Mouse (Mus musculus): ENCODE measurements around the gene Tomm40. TPM values are rescaled to one million over a fixed set of nuclear protein-coding genes. Genes with fewer than 3 reads are reported as not detected.
A peak's percentile ranks its signal among the peaks of the same experiment; 100 is the strongest.

Tomm40 gene
- polyA plus RNA-seq, 1 experiment from 2014 or later: 138 TPM

DNA sequence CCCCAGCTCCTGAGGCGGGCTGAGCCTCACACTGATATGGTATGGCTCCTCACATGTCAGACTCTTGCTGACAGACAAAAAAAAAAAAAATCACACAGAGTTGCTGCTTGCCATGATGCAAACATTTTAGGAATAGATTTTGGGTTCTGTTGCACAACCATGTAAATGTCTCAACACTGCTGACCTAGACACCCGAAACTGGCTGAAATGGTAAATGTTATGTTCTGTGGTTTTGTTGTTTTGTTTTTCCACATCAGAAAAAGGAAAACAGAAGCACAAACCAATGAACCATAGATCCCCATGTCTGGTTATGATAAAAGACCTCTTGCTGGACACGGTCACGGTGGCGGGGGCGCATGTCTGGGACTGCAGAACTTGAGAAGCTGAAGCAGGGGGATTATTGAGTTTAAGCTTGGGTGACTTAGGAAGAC, 31.5 kb downstream of the Tomm40 start:
- no peak overlapping the region for H3K4me3 ChIP-seq (replicated peaks)
- no peak overlapping the region for H3K4me2 ChIP-seq
- H3K27me3 ChIP-seq: no peaks in the 10 kb centered on the region
- ATAC-seq (ENCODE audit: low read depth): no peak
- H3K9ac ChIP-seq: no peak overlapping the region
- H3K4me1 ChIP-seq (replicated peaks): peaks cover 53% of the 10 kb centered on the region
- no peaks in the 10 kb centered on the region for H3K36me3 ChIP-seq
- 60% methylated on average over 6 of the region's 6 CpGs for WGBS (ENCODE audit: insufficient replicate concordance)
- 0 out of 2 replicates have a peak overlapping the region, but pooled peaks have one; percentile 1 for H3K27ac ChIP-seq
- no peak for DNase-seq
- no peaks in the 10 kb centered on the region for H3K9me3 ChIP-seq (replicated peaks)

- no peak for DNase-seq
- no peaks in the 10 kb centered on the region for H3K27me3 ChIP-seq
- H3K4me3 ChIP-seq (replicated peaks): no peak overlapping the region
- 64% methylated on average over 3 of the region's 3 CpGs for WGBS (ENCODE audit: insufficient replicate concordance)
- H3K36me3 ChIP-seq: no peaks in the 10 kb centered on the region
- peak overlapping the region; percentile 29; the same call in 1 of the 2 replicates for H3K27ac ChIP-seq
- H3K4me1 ChIP-seq (replicated peaks): peaks cover 59% of the 10 kb centered on the region
- no peak overlapping the region for H3K4me2 ChIP-seq
- ATAC-seq (ENCODE audit: low read depth): no peak
- no peak overlapping the region for H3K9ac ChIP-seq
- H3K9me3 ChIP-seq (replicated peaks): no peaks in the 10 kb centered on the region
These were observed 32.3 kb downstream of the Tomm40 start for GRCm38 (mm10) chr7:19682979-19683378.

DNA sequence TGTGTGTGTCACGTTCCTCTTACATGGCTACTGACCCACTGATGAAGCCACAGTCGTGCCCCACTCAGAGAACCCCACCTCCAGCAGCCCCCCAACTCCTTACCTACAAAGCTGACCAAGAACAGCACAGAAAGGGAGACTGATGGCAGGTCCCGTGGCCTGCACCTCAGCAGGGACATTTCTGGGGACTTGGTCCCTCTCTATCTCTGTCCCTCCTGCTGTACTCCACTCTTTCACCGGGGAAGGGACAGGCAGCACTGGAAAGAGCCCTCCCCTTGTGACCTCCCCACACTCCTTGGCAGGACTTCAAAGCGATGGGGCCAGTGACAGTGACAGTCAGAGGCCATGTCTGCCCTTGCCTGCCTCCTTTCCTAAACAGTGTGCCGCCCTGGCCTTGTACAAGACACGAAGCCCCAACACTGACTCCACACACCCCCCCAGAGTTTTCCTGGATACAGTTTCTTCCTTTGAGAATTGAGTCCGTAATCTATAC, 34.0 kb downstream of the Tomm40 start, which contains the start of the genes Gm44805 and Apoc4:
Gene Gm44805, minus strand, starts transcription at position 222 of the 493 bp plus-strand sequence.
Gene Apoc4, minus strand, starts transcription at position 278 of the 493 bp plus-strand sequence.
- Histone ChIP-seq H3K27ac (peak within 1 kb of the TSS; percentile 66), H3K36me3 (no peaks in the 10 kb centered on the region), H3K9me3 (replicated peaks) (no peaks in the 10 kb centered on the region), H3K27me3 (no peaks in the 10 kb centered on the region), H3K9ac (peak within 1 kb of the TSS; percentile 33; the same call in 1 of the 2 replicates), H3K4me1 (replicated peaks) (peaks cover 57% of the 10 kb centered on the region), H3K4me3 (replicated peaks) (no peak within 1 kb of the TSS), H3K4me2 (peak within 1 kb of the TSS; percentile 34)
- DNase-seq (no peak), ATAC-seq (ENCODE audit: low read depth) (peak; percentile 25; the same call in 1 of the 2 replicates)
- WGBS (ENCODE audit: insufficient replicate concordance): 51% methylated on average over 8 of the region's 8 CpGs

DNA sequence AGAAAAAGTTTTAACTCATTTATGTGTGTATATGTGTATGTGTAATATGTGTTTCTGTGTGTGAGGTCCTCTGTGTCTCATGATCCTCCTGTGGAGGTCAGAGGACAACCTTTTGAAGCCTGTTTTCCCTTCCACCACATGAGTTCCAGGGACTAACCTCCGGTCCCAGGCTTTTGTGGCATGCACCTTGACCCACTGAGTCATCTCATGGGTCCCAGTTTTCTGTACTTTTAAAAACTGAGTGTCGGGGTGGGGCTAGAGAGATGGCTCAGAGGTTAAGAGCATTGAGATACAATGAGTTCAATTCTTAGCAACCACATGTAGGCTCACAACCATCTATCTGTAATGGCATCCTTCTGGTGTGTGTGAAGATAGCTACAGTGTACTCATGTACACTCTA, 34.5 kb downstream of the Tomm40 start:
- no peak for DNase-seq
- ATAC-seq (ENCODE audit: low read depth): no peak
- peak overlapping the region; percentile 34; the same call in 1 of the 2 replicates for H3K4me2 ChIP-seq
- 69% methylated on average over 2 of the region's 2 CpGs for WGBS (ENCODE audit: insufficient replicate concordance)
- no peak overlapping the region for H3K4me3 ChIP-seq (replicated peaks)
- H3K27me3 ChIP-seq: no peaks in the 10 kb centered on the region
- H3K9me3 ChIP-seq (replicated peaks): no peaks in the 10 kb centered on the region
- peak overlapping the region; percentile 66 for H3K27ac ChIP-seq
- no peaks in the 10 kb centered on the region for H3K36me3 ChIP-seq
- no peak overlapping the region for H3K9ac ChIP-seq
- H3K4me1 ChIP-seq (replicated peaks): peaks cover 53% of the 10 kb centered on the region

GRCm38 (mm10) chr7:19678901-19679300, 36.3 kb downstream of the Tomm40 start:
- ATAC-seq (ENCODE audit: low read depth) (no peak), DNase-seq (no peak)
- Histone ChIP-seq H3K4me1 (replicated peaks) (peaks cover 44% of the 10 kb centered on the region), H3K9me3 (replicated peaks) (no peaks in the 10 kb centered on the region), H3K27ac (no peak overlapping the region), H3K4me3 (replicated peaks) (no peak overlapping the region), H3K9ac (no peak overlapping the region), H3K36me3 (no peaks in the 10 kb centered on the region), H3K27me3 (no peaks in the 10 kb centered on the region), H3K4me2 (no peak overlapping the region)
- 79% methylated on average over 3 of the region's 3 CpGs for WGBS (ENCODE audit: insufficient replicate concordance)

- Histone ChIP-seq H3K9ac (no peak within 1 kb of the TSS), H3K4me3 (replicated peaks) (no peak within 1 kb of the TSS), H3K4me1 (replicated peaks) (peaks cover 37% of the 10 kb centered on the region), H3K9me3 (replicated peaks) (no peaks in the 10 kb centered on the region), H3K27me3 (no peaks in the 10 kb centered on the region), H3K27ac (peak within 1 kb of the TSS; percentile 64), H3K4me2 (no peak within 1 kb of the TSS), H3K36me3 (no peaks in the 10 kb centered on the region)
- DNase-seq (no peak), ATAC-seq (ENCODE audit: low read depth) (no peak)
- 58% methylated on average over 8 of the region's 8 CpGs for WGBS (ENCODE audit: insufficient replicate concordance)
These were observed 37.4 kb downstream of the Tomm40 start, which contains the start of gene Apoc2 for GRCm38 (mm10) chr7:19677872-19678271. Apoc2 (minus strand) TSS chr7:19677941.

DNA sequence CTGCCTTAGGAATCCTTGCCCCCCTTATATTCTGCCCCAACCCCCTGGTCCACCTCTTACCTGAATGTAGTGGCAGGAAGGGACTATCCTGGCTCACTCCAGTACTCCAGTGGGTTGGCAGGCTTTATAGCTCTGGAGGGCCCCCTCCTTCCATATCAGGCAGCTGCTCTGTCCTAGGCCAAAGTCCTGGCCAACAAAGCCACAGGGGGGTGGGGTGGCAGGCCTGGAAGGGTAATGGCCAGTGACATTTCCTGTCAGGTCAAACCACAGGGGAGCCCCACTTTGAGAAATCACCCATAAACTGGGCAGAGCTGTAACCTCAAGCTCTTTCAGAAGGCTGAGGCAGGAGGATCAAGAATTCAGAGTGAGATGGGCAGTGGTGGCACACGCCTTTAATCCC, 38.6 kb downstream of the Tomm40 start:
- no peaks in the 10 kb centered on the region for H3K27me3 ChIP-seq
- peaks cover 26% of the 10 kb centered on the region for H3K4me1 ChIP-seq (replicated peaks)
- H3K9ac ChIP-seq: peak overlapping the region; percentile 38; the same call in 1 of the 2 replicates
- no peaks in the 10 kb centered on the region for H3K9me3 ChIP-seq (replicated peaks)
- peak overlapping the region; percentile 37 for H3K4me3 ChIP-seq (replicated peaks)
- DNase-seq: no peak
- peak overlapping the region; percentile 24; the same call in 1 of the 2 replicates for H3K4me2 ChIP-seq
- 0 out of 2 replicates have a peak, but pooled peaks cover under 1% of the 10 kb centered on the region for H3K36me3 ChIP-seq
- WGBS (ENCODE audit: insufficient replicate concordance): 65% methylated on average over 1 of the region's 1 CpGs
- peak overlapping the region; percentile 64 for H3K27ac ChIP-seq
- ATAC-seq (ENCODE audit: low read depth): peak; percentile 59

- Histone ChIP-seq H3K4me1 (replicated peaks) (peaks cover 18% of the 10 kb centered on the region), H3K9ac (peak overlapping the region; percentile 38), H3K9me3 (replicated peaks) (no peaks in the 10 kb centered on the region), H3K27ac (peak overlapping the region; percentile 64), H3K36me3 (0 out of 2 replicates have a peak, but pooled peaks cover 4% of the 10 kb centered on the region), H3K27me3 (no peaks in the 10 kb centered on the region), H3K4me3 (replicated peaks) (peak overlapping the region; percentile 37), H3K4me2 (peak overlapping the region; percentile 35)
- ATAC-seq (ENCODE audit: low read depth): no peak
- 60% methylated on average over 10 of the region's 10 CpGs for WGBS (ENCODE audit: insufficient replicate concordance)
- DNase-seq: no peak
These were observed 39.4 kb downstream of the Tomm40 start for GRCm38 (mm10) chr7:19675824-19676223.

DNA sequence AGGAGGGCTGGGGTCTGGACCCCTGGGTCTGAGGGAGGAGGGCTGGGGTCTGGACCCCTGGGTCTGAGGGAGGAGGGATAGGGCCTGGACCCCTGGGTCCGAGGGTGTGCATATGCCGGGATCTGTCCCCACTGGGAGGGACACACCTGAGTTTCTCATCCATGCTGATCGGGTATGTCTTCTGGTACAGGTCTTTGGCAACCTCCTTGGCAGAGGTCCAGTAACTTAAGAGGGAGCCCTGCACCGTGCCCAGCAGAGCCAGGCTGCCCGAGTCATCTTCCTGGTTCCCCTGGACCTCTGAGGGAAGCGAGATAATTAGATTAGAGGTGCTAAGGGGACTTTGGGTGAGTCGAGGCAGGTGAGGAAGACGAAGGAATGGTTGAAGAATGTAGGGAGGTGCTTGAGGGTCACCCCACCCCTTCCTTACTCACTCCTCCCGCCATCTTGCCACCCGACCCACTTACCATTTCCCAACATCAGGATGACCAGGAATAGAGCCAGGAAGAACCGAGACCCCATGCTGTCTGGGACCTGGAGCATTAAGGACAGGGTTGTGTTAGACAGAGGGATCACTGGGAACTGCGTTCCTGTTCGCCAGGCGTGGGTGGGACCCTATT, 42.0 kb downstream of the Tomm40 start:
- H3K9me3 ChIP-seq (replicated peaks): no peaks in the 10 kb centered on the region
- no peak overlapping the region for H3K4me2 ChIP-seq
- H3K27me3 ChIP-seq: no peaks in the 10 kb centered on the region
- H3K9ac ChIP-seq: no peak overlapping the region
- 58% methylated on average over 14 of the region's 14 CpGs for WGBS (ENCODE audit: insufficient replicate concordance)
- no peak overlapping the region for H3K27ac ChIP-seq
- H3K4me3 ChIP-seq (replicated peaks): no peak overlapping the region
- DNase-seq: no peak
- peaks cover 23% of the 10 kb centered on the region for H3K4me1 ChIP-seq (replicated peaks)
- H3K36me3 ChIP-seq: 0 out of 2 replicates have a peak, but pooled peaks cover 4% of the 10 kb centered on the region
- ATAC-seq (ENCODE audit: low read depth): no peak

- Histone ChIP-seq H3K4me2 (no peak overlapping the region), H3K4me1 (replicated peaks) (peaks cover 15% of the 10 kb centered on the region), H3K27me3 (no peaks in the 10 kb centered on the region), H3K4me3 (replicated peaks) (no peak overlapping the region), H3K27ac (no peak overlapping the region), H3K9ac (no peak overlapping the region), H3K9me3 (replicated peaks) (no peaks in the 10 kb centered on the region), H3K36me3 (0 out of 2 replicates have a peak, but pooled peaks cover 4% of the 10 kb centered on the region)
- WGBS (ENCODE audit: insufficient replicate concordance): 68% methylated on average over 10 of the region's 10 CpGs
- no peak for ATAC-seq (ENCODE audit: low read depth)
- no peak for DNase-seq
These were observed 43.7 kb downstream of the Tomm40 start for GRCm38 (mm10) chr7:19671511-19671910.

DNA sequence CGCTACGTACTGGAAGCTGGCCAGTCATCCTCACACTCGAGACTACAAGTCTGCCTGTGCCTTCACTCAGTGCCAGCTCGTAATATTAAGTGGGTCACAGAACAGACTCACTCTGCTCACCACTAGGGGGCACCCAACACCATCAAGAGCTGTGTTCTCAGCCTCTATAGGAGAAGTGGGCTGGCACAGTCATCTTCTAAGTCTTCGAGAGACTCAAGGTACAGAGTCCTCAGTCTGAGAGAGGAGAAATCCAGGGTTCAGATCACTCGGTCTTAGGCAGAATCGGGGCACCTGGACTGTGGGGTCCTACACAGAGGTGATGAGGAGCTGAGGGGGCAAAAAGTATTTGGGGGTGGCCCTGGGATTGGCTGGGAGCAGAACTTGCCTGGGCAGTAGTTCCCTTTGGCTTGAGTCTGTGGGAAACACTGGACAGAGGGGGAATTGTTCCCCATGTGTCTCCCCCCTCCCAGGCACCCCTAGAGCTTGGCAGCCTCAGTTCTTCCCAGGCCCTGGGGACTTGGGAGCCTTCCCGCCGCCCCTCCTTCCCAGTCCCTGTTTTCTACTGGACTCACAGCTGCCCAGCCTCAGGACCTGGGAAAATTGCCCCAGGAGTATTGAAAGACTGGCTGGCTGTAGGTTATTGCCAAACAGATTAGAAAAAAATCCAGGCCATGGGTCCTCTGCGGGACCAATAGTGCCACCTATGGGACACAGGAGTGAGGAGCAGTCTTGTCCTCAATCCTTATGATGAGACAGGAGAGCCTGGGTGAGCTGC, 46.1 kb downstream of the Tomm40 start:
- 5% methylated on average over 10 of the region's 10 CpGs for WGBS (ENCODE audit: insufficient replicate concordance)

More for the DNA sequence above, 46.1 kb downstream of the Tomm40 start:
- Histone ChIP-seq H3K9ac (peak overlapping the region; percentile 31; the same call in 1 of the 2 replicates), H3K27ac (peak overlapping the region; percentile 80), H3K27me3 (no peaks in the 10 kb centered on the region), H3K4me2 (peak overlapping the region; percentile 33), H3K4me3 (replicated peaks) (no peak overlapping the region), H3K4me1 (replicated peaks) (peaks cover 24% of the 10 kb centered on the region), H3K36me3 (0 out of 2 replicates have a peak, but pooled peaks cover 4% of the 10 kb centered on the region), H3K9me3 (replicated peaks) (no peaks in the 10 kb centered on the region)
- ATAC-seq (ENCODE audit: low read depth) (peak; percentile 53), DNase-seq (peak; percentile 76)
